Mouse (Mus musculus): Measurements from ENCODE around the gene Ncapg2.

GRCm38 (mm10) chr12:116367346-116367745 is 37.9 kb upstream of the Ncapg2 start:
- no peak for TF ChIP-seq CTCF (IDR thresholded peaks at IDR 0.05; ENCODE audit: extremely low read depth, insufficient read length, insufficient replicate concordance, low read depth, low read length)
- TF ChIP-seq POLR2A (IDR thresholded peaks at IDR 0.05; ENCODE audit: low read depth, low read length), result no peak
